Mouse (Mus musculus) lung, adult 2 months (tissue): ENCODE data around the gene Shank3. TPM values are rescaled to one million over a fixed set of nuclear protein-coding genes. Genes with fewer than 3 reads are reported as not detected.

Source experiments
- DNase-seq: peaks from one replicate; pipeline ENCODE4 v3.0.0; 2022
- H3K4me1 ChIP-seq: fragments of 200-500 bp; 2 replicates; pipeline ENCODE4 v1.6.1; 2011; ENCODE audit warnings: low read length; ENCODE audit not compliant: control insufficient read depth, insufficient read depth
- H3K4me3 ChIP-seq: fragments of 200-500 bp; replicated peaks from 2 replicates; pipeline ENCODE3; 2011; ENCODE audit warnings: low read depth, mild to moderate bottlenecking, control low read depth, low read length; ENCODE audit errors: extremely low read depth
- CTCF ChIP-seq: fragments of 200-500 bp; IDR thresholded peaks from 2 replicates; pipeline ENCODE4 v1.5.1; 2011; ENCODE audit warnings: mild to moderate bottlenecking, low read length, control low read depth; ENCODE audit not compliant: insufficient read depth
- POLR2A ChIP-seq: fragments of 200-500 bp; IDR thresholded peaks from 2 replicates; pipeline ENCODE4 v1.6.1; 2011; ENCODE audit warnings: low read depth, mild to moderate bottlenecking, control low read depth, low read length, borderline replicate concordance; ENCODE audit errors: extremely low read depth
- WGBS: fragments of 180-500 bp; shearing (Covaris S2); methylation state at CpG from one replicate; pipeline ENCODE4 v1.1.7; 2018; 5-methylcytosine and 5-hydroxymethylcytosine counted together
- polyA plus RNA-seq: library from polyadenylated mRNA; depleted of rRNA; stranded (reverse); fragments of >200 nt; gene quantifications from 2 replicates; pipeline ENCODE4 v1.2.3, GENCODE M21; 2012

Shank3 gene
- polyA plus RNA-seq, 1 experiment: 103 TPM

DNA sequence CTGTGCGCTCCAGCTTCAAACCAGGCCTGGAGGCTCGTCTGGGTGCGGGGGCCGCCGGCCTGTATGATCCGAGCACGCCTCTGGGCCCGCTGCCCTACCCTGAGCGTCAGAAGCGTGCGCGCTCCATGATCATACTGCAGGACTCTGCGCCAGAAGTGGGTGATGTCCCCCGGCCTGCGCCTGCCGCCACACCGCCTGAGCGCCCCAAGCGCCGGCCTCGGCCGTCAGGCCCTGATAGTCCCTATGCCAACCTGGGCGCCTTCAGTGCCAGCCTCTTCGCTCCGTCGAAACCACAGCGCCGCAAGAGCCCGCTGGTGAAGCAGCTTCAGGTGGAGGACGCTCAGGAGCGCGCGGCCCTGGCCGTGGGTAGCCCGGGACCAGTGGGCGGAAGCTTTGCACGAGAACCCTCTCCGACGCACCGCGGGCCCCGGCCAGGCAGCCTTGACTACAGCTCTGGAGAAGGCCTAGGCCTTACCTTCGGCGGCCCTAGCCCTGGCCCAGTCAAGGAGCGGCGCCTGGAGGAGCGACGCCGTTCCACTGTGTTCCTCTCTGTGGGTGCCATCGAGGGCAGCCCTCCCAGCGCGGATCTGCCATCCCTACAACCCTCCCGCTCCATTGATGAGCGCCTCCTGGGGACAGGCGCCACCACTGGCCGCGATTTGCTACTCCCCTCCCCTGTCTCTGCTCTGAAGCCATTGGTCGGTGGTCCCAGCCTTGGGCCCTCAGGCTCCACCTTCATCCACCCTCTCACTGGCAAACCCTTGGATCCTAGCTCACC, 48.6 kb downstream of the Shank3 start:
- DNase-seq: no peak
- TF ChIP-seq CTCF (no peak), POLR2A (no peak)
- no peak overlapping the region for H3K4me3 ChIP-seq
- 51% methylated on average over 58 of the region's 58 CpGs for WGBS
- no peaks in the 10 kb centered on the region for H3K4me1 ChIP-seq

DNA sequence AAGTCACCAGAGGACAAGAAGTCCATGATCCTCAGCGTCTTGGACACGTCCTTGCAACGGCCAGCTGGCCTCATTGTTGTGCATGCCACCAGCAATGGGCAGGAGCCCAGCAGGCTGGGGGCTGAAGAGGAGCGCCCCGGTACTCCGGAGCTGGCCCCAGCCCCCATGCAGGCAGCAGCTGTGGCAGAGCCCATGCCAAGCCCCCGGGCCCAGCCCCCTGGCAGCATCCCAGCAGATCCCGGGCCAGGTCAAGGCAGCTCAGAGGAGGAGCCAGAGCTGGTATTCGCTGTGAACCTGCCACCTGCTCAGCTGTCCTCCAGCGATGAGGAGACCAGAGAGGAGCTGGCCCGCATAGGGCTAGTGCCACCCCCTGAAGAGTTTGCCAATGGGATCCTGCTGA, 49.4 kb downstream of the Shank3 start:
- 53% methylated on average over 11 of the region's 11 CpGs for WGBS
- TF ChIP-seq POLR2A (no peak), CTCF (no peak)
- DNase-seq: no peak
- Histone ChIP-seq H3K4me1 (no peaks in the 10 kb centered on the region), H3K4me3 (no peak overlapping the region)

DNA sequence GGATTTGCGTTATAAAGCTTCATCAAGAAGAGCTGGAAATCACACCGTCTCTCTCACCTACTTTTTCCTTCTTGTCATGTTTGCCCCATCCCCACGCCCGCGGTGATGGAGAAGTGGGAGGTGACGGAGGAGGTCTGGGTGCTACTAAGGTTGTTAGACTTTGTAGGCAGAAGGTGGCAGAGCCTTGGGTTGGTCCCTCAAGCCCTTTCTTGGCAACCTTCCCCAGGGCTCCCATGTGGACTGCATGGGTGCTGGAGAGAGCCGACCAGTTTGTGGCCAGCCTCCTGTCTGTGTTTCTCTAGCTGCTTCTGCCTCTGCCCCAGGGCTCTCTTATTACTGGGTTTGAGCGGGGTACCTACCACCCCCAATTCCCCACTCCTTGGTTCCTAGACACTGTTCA, 51.1 kb downstream of the Shank3 start:
- WGBS: 83% methylated on average over 8 of the region's 8 CpGs
- no peak overlapping the region for H3K4me3 ChIP-seq
- peaks cover 11% of the 10 kb centered on the region for H3K4me1 ChIP-seq
- TF ChIP-seq POLR2A (no peak), CTCF (no peak)
- no peak for DNase-seq

DNA sequence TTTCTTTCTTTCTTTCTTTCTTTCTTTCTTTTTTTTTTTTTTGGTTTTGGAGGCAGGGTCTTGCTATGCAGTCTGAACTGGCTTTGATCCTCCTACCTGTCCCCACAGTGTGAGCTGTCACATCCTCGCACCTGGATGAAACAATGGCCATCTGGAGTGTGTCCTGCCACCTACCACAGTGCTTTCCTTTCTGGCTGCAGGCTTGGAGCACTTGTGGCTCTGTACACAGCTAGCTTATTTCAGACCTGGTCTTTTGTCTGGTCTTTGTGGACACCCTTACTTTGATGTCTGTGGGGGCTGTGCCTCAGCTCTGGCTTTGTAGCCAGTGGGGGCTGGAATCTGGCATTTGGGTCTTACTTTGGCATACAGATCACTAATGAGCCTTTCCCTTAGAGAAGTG, 52.3 kb downstream of the Shank3 start:
- 75% methylated on average over 1 of the region's 1 CpGs for WGBS
- Histone ChIP-seq H3K4me3 (no peak overlapping the region), H3K4me1 (peaks cover 20% of the 10 kb centered on the region)
- TF ChIP-seq CTCF (no peak), POLR2A (no peak)
- no peak for DNase-seq

DNA sequence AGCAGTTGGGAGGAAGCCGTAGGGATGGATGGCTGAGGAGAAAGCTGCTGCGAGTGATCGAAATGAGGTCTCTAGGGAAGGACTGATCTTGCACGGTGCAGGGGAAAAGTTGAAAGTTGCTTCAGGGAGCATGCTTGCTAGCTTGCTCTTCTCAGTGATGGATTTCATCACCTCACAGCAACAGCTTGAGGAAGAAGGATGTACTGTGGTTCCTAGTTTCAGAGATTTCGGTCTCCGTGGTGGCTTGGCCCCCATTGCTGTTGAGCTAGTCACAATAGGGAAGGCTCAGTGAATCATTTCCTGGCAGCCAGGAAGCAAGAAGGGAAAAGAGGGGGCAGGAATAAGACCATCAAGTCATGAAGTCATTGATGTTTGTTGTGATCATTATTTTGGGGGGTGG, 56.2 kb downstream of the Shank3 start:
- DNase-seq: no peak
- no peak for TF ChIP-seq POLR2A
- no peak overlapping the region for H3K4me3 ChIP-seq
- WGBS: 66% methylated on average over 6 of the region's 6 CpGs
- peaks cover 25% of the 10 kb centered on the region for H3K4me1 ChIP-seq

DNA sequence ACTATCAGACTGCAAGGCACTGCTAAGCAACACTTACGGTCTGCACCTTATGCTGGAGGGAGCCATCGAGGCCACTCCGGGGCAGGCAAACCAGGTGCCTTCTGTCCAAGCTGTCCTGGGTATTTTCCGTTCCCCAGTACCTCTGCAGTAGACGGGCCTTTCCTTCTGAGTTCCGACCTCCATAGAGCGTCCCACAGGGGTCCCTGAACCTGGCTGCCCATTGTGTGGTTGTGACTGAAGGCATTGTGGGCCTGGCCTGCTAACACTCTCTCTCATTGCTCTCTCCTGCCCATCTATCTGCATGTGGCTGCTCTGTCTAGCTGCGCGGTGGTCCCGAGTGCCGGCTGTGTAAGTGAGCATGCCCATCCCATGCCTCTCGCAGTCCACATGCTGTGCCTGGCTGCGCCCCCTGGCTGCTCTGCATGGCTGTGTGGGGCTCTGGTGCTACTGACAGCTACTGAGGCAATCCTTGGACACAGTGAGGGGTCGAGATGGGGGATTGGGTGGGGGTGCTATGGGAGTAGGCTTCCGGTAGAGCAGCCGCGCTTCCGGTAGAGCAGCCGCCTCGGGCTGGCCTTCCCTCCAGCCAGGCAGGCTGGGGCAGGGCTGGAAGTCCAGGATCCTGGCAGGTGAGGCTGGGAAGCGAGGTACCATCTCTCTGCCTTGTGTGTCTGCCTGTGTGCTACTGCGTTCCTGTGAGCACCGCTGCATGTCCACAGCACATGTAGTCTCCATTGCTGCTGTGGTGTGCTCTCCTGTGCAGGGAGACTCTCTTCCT, 57.2 kb downstream of the Shank3 start:
- Histone ChIP-seq H3K4me3 (no peak overlapping the region), H3K4me1 (peaks cover 25% of the 10 kb centered on the region)
- DNase-seq: no peak
- 45% methylated on average over 23 of the region's 23 CpGs for WGBS
- TF ChIP-seq POLR2A (no peak), CTCF (no peak)

DNA sequence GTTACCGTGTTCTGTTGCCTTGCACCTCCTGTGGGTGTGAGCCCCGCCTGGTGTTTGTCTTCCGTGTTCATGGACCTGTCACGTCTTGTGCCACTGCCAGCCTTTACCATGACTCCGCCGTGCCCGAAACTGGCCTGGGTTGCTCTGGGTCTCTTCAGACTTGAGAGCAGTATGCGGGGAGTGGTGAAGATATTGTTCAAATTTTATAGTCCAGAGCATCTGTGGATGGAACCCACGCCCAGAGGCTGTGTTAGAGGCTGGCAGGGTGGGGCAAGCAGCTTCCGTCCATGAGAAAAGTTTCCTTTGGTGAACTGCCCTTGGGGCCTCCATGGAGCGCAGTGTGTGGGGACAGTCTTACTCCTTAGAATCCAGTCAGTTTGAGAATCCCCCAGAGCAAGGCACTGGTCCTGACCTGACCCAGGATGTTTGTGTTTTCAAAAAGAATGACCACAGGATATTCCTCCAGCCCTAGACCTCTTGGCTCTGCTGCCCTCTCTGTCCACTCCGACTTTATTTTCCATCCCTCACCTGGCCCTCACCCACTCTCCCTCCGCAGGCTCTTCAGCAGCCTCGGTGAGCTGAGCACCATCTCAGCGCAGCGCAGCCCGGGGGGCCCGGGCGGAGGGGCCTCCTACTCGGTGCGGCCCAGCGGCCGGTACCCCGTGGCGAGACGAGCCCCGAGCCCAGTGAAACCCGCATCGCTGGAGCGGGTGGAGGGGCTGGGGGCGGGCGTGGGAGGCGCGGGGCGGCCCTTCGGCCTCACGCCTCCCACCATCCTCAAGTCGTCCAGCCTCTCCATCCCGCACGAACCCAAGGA, 58.0 kb downstream of the Shank3 start:
- Histone ChIP-seq H3K4me3 (no peak overlapping the region), H3K4me1 (peaks cover 25% of the 10 kb centered on the region)
- WGBS: 35% methylated on average over 40 of the region's 40 CpGs
- TF ChIP-seq POLR2A (no peak), CTCF (no peak)
- DNase-seq: no peak

DNA sequence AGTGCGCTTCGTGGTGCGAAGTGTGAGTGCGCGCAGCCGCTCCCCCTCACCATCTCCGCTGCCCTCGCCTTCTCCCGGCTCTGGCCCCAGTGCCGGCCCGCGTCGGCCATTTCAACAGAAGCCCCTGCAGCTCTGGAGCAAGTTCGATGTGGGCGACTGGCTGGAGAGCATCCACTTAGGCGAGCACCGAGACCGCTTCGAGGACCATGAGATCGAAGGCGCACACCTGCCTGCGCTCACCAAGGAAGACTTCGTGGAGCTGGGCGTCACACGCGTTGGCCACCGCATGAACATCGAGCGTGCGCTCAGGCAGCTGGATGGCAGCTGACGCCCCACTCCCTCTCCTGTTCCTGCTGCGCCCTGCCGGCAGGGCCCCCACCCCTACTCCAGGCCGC, 58.6 kb downstream of the Shank3 start:
- TF ChIP-seq POLR2A (no peak), CTCF (no peak)
- no peak overlapping the region for H3K4me3 ChIP-seq
- peaks cover 25% of the 10 kb centered on the region for H3K4me1 ChIP-seq
- WGBS: 35% methylated on average over 34 of the region's 34 CpGs
- DNase-seq: no peak

DNA sequence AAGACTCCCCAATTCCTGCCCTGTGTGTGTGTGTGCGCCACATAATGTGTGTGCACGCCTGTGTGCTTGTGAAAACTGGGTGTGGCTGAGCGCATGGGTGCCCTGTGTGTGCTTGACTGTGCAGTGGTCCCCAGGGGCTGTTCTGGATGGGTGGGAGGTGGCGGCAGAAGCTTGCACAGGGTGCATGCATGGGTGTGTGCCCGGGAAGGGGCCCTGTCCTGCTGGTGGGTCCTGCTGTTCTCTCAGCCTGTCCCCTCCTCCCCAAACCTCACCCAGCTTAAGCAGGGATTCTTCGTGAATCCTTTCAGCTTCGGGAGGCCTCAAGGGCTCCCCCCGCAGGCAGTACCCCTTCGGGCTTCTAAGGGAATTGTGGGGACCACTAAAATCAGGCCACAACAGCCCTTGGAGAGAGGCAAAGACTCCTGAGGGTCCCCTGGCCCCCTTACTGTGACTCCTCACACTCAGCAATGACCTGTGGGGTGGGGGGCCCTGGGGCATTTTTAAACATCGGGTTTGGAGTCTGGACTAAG, 59.8 kb downstream of the Shank3 start:
- TF ChIP-seq CTCF: no peak
- no peak for TF ChIP-seq POLR2A
- H3K4me1 ChIP-seq: peaks cover 23% of the 10 kb centered on the region
- no peak overlapping the region for H3K4me3 ChIP-seq
- WGBS: 71% methylated on average over 10 of the region's 10 CpGs
- DNase-seq: no peak
